Mouse (Mus musculus) heart, adult 18-20 months (tissue): ENCODE results near the gene Pgap2. TPM values are rescaled to one million over a fixed set of nuclear protein-coding genes. Genes with fewer than 3 reads are reported as not detected.
"Not testable (repeated sequence)": the region's sequence is repeated elsewhere in the genome, so short reads cannot be mapped to it uniquely, and the experiment has no call there.

ENCODE experiments used
- DNase-seq, 2 experiments: peaks; one replicate each; pipeline ENCODE4 v3.0.0; 2021 to 2022; ENCODE audit warnings: mixed read lengths in 1 of 2
- total RNA-seq, 2 experiments: library from RNA; stranded (reverse); gene quantifications; 2 replicates each; pipeline ENCODE4 v1.2.3; 2021

The Pgap2 gene
- total RNA-seq, 2 experiments from 2014 or later, result 77.6 to 82.5 TPM

DNA sequence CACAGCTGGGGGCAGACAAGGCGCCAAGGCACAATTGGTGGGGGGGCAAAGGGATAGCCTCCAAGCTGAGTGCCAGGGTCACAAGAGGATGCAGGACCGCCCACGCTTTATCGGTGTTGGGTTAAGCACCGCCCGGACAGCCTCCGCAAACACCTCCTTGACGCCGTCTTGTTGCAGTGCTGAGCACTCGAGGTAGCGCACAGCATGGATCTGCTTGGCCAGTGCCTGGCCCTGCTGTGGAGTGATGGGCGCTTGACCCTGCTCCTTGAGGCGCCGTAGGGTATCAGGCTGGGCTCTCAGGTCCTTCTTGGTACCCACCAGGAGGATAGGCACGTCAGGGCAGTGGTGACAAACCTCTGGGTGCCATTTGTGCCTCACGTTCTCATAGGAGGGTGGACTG is 29.6 kb downstream of the Pgap2 start:
- DNase-seq, result no peak

DNA sequence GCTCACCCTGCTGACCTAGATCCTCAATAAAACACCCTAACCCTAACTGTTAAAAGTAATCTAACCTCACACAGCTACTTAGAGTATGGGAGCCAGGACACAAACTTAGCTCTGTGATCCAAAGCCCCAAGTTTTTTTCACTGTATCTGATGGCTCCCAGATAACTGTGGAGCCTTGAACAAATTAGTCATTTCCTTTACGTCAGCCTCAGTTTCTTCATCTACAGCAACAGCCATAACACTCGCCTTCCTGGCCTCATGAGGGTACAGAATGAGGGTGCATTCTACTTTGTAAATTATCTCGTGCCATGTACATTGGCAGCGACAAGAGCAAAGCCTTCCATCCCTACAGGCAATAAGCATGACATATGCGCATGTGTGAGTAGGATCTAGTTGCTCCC is 32.4 kb downstream of the Pgap2 start:
- DNase-seq, result no peak

DNA sequence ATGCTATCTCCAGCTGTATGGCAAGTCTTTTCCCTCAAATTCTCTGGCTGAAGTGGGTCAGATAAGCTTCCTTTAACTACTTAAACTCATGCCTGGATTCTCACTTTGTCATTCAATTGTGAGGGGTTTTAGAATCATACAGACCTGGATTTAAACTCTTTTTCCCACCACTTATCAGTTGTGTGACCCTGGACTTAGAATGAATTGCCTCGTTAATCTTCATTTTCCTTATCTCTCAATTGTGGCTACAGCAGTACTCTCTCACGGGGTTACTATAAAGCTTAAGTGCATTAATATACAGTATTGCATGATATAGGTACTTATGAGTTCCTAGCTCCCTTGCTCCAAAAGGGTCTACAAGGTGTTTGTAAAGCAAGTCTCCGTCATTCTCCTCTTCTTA is 32.9 kb downstream of the Pgap2 start:
- DNase-seq, result no peak

DNA sequence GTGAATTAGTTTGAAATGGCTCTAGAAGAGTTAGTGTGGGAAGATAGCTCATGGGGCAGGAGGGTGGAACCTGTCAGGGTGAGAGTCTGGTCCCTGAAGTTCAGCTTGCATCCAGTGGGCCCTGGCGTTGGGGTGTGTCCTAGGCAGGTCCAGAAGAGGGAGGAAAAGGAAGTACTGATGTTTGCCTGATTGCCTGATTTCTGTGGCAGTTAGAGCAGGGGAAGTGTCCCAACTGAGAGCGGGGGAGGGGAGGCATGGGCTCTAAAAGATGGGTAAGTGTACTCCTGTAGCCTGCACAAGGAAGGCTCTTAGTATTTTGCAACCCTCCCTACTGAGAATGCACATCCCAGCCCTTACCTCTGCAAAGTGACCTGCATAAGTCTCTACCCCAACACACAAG is 33.9 kb downstream of the Pgap2 start:
- DNase-seq, result peak in 1 of 2 experiments; percentile 70

DNA sequence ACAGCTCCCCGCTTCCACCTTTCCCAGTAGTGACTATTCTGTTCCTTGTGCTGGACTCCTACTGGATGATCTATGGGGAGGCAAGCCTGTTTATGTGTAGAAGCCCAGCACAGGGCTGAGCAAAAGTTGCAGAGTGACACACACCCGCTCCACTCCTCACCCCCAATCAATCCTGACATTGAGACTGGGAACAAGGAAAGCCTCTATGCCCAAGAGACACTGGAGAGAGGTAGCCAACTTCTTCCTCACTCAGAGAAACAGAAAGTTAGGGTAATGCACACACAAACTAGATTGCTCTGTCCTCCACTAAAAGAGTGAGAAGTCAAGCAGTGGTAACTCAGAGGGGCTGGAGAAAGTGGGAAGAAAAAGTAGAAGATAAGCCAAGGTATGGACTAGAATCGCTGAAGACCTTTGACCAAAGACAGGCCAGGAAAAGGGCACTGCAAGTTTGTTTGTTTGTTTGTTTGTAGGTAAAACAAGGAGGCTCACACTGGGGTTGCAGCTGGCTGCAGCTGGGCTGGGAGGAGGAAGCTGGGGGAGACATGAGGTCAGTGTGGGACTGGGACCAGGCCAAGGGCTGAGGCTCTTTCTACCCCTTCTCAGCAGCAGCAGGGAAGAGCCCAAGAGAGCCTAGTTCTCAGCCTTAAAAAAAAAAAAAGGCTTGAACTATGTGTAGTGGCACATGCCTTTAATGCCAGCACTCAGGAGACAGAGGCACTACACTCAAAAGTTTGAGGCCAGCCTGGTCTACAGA is 35.0 kb downstream of the Pgap2 start:
- DNase-seq, result peak; percentile 77 to 85

DNA sequence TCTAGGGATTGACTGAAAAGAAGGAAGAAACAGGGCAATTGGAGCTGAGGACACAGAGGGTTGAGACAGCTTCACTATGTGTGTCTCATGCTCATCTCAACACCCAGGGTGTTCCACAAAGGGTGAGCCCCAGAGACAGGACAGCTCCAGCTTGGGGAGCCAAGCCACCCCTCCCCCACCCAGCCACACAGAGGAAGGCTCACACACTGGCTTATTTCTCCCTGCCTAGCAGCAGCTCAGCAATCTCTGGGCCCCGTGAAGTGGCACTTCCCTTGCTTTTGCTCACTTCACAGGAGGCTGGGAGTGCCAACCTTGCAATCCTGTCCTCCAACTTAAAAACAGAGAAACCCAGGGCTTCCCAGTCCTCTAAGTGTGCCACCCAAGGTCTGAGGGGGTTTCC is 35.8 kb downstream of the Pgap2 start:
- peak; percentile 54 to 63 for DNase-seq

DNA sequence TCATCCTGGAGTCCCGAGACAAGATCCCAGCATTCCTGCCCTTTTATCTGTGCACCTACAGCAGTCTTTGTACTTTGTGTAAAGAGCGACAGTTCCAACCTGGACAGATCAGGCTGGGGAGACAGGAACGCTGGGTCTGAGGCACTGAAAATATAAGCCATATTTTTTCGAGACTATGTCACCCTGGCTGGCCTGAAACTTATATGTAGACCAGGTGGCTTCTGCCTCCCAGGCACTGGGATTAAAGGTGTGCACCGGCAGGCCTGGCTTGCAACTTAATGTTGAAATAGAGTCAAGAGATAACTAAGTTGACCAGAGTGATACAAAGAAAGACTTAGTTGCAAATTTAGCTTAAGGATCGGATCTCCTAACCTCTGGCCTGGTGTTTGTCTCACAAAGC is 36.3 kb downstream of the Pgap2 start:
- no peak for DNase-seq

DNA sequence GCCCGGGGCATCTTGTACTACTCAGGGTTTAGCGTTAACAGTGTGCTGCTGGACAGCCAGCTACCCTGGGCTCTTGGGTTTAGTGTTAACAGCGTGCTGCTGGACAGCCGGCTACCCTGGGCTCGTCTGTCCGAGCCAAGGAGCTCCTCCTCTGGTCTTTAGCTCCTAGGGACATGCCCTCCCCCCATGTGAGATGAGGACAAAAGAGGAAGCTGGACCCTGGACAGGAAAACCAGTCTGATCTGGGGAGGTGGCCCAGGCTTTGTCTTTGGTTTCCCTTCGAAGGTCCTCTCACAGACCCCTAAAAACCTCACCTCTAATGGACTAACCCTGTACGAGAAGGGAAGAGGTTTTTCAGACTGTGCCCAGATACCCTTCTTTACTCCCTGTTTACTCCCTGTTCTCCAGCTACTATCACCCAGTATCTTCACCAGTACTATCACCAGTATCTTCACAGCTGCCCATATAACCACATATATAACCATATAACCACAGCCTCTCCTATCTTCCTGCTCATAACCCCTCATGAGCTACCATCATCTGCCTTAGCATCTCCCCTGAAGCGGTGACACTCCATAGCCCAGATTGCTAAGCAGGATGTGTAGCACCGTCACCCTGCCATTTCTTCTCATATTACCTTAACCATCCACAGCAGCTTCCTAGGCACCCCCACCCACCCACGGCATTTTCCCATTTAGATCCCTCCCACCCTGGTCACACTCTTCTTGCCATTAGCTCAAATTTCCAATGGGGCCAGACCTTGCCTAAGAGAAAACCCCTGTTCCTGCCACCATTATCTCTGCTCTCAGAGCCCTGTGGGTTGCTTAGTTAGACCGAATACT is 37.2 kb downstream of the Pgap2 start:
- peak in 1 of 2 experiments; percentile 68 for DNase-seq

DNA sequence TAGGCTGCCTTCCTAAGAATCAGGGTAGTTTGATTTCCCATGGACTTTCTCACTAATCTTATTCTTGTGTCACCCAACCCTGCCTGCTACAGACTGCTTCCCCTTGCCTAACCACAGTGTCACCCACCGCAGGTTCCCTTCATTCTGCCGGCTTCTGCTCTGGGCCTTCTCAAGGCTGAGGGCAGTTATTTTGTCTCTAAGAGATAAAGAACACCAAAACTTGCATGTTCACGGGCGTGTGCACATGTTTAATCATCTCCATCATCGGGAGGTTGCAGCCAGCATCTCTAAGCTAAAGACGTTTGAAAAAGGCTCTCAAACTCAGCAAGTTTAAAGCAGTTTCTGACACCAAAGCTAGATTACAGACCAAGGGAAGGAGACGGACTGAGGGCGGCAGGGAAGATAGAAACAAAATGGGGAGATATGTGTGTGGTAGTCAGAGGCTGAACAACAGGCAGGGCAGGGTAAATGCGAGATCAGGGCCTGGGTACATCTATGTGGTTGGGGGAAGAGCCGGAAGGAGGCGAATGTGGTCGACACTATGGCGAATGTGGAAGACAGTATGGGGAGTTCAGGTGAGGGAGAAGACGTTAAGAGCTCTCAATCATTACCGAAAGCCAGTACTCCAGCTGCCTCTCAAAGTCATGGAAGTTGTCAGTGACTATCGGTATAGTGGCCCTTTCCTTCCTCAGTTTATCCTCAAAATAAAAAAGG is 38.8 kb downstream of the Pgap2 start:
- DNase-seq, result no peak

DNA sequence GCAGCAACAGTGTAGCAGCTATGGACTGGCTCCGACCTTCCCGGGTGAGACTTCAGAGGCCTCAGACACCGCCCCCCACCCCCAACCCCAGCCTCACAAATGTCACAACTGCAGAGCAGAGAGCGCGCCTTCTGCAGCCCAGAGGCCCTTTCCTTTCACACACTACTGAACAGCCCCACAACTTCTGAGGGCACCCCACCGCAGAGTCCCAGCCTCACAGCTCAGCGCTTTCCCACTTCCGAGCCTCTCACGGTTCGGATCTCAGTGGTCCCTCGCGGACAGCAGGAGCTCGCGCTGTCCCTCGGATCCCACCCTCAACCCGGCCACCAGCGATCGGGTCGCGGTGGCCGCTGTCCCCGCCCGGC is 39.5 kb downstream of the Pgap2 start:
- DNase-seq, result no peak

DNA sequence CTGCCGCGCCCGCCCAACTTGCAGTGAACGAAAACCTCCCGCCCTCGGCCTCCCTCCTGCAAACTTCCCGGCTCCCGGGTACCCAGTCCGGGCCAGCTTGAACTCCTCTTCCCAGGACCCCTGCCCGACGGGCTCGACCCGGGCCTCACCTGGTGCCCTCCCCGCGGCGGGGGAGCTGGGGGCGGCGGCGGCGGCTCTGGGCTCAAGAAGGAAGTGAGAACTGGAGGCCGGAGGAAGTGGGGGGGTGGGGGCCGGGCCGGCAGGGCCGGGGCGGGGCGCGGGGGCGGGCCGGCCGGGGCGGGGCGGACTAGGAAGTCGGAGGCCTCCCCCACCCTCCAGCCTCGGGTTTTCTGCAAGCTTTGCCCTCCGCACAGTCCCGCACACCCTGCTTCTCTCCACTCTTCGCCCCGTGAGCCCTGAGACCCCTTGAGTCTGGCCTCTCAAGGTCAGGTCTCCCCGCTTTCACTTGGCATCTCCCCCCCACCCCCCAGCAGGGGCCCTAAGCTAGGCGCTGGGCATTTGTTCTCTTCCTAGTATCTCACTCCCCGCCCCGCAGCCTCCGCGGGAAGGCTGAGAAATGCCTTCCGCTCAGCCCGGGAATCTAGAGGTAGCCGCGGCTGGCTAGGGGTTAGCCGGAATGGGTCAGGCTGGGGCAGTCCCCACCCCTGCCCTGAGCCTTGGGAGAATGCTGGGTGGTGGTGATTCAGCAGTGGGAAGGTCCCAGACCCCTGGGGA is 40.1 kb downstream of the Pgap2 start:
- DNase-seq, result peak; percentile 85 to 87

DNA sequence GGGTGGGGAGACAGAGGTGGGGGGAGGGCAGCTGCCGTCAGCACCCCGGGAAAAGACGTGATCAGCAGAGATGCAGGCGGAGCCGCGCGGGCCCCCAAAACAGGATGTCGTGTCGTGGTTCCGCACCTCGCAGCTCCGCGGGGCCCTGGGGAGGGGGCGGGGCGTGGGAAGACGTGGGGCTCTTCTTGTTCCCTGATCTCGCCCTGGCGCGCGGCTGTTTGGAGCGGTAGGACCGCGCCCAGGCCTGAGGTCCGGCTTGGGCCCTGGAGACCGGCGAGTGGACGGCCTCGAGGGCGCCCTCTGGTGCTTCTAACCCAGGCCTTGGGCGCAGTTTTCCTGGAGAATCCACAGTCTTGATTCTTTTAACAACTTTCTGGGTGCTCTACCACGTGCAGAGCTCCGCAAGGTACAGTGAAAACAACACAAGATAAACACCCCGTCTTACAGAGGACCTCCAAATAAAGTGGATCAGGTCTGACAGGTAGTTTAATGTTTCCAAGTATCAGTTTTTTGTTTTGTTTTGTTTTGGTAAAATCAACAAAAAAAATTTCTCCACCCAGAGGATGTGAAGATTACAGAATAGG is 40.7 kb downstream of the Pgap2 start:
- DNase-seq, result peak; percentile 95 to 98

DNA sequence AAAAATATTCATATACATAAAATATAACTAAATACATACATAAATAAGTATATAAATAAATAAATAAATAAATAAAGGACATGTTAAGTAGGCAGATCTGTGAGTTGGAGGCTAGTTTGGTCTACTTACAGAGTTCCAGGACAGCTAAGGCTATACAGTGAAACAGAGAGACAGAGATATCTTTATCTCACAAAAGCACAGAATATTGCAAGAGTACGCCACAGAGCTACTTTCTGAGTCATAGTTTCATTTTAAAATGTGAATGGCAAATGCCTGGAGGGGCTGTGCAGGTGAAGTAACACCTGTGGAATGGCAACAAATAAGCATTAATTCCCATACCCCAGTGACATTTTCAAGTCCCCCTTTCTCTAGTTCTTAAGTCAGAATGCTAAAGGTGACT is 43.6 kb downstream of the Pgap2 start:
- no peak for DNase-seq

DNA sequence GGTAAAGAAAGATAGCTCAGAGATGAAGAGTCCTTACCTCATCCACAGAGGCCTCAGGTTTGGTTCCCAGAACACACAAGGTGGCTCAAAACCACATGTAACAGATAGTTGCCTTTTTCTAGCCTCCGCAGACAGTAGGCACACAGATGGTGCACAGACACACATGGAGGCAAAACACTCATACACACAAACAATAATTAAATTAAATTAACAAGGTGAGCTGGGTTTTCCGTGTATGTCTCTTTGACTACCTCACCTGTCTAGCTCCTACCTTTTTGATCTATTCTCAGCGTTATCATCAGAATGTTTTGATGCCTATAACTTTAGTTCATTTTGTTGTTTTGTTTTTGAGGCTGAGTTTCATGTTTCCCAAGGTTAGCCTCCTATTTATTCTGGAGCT is 45.9 kb downstream of the Pgap2 start, which contains the start of gene Rhog:
Rhog (minus strand) TSS at position 101 of the 400 bp plus-strand sequence.
- no peak for DNase-seq

DNA sequence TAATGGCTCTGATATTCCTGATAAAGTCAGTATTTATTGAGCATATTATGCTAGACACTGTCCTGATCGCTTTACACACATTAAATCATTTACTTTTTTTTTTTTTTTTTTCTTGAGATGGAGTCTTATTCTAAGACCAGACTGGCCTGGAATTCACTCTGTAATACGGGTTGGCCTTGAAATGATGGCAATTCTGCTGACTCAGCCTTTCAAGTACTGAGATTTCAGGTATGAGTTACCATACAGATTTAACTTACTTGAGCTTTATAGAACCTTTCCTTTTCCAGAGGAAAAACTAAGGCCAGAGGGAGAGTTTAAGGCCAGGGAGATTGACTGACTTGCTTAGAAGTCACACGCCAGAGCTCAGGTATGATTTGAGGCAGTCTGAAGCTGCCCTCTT is 46.6 kb downstream of the Pgap2 start:
- no peak for DNase-seq

DNA sequence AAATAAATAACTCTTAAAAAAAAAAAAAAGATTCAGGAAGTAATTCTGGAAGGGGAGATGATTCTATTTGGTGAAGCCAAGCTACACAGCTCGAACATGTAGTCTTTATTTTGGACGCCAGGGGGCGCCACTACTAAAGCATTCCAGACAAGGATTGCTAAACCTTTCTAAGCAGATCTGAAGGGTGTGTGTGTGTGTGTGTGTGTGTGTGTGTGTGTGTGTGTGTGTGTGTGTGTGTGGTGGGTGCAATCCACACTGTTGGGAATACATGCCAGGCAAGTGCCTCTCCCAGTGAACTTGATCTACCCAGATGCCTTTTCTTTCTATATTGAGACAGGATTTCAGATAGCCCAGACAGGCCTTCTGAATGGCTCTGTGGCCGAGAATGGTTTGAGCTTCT is 48.2 kb downstream of the Pgap2 start:
- peak; percentile 70 to 93 for DNase-seq

DNA sequence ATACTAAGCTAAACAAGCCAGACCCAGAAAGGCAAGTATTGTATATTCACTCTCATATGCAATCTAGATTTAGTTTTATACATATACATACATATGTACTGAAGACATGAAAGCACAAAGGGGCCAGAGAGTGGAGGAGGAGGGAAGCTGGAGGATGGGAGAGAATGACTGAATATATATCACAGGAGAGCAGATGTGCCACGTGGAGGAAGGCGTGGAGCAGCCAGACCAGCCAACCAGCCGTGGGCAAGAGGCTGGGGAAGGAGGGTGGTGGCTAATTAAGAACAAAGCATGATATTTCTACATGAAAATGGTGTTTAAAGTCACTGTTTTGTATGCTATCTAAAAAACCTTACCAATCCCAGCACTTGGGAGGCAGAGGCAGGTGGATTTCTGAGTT is 48.7 kb downstream of the Pgap2 start:
- no peak for DNase-seq

DNA sequence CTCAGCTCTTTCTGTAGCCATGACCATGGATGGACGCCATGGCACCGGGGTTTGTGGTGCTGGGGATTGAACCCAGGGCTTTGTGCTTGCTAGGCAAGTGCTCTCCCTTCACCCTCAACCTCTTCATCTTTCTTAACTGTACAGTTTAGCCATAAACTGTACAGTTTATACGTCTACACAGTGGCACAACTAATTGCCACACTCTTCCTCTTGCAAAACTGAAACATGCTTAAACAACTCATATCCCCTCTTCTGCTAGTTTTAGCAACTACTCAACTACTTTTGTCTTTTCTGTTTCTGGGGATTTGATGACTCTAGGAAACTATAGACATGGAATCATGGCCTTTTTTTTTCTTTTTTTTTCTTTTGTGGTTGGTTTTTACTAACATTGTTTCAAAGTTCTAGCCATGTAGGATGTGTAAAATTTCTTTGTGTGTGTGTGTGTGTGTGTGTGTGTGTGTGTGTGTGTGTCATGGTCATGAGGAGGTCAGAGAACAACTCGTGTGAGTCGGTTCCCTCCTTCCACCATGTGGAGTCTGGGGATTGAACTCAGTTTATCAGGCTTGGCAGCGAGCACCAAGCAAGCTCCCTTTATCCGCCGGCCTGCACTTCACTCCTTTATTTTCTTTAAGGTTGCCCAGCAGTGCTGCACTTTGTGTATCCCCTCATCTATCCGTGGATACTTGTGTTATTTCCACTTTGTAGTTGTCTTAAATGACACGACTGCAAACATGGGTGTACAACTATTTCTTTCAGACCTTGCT is 49.9 kb downstream of the Pgap2 start:
- DNase-seq, result no peak

DNA sequence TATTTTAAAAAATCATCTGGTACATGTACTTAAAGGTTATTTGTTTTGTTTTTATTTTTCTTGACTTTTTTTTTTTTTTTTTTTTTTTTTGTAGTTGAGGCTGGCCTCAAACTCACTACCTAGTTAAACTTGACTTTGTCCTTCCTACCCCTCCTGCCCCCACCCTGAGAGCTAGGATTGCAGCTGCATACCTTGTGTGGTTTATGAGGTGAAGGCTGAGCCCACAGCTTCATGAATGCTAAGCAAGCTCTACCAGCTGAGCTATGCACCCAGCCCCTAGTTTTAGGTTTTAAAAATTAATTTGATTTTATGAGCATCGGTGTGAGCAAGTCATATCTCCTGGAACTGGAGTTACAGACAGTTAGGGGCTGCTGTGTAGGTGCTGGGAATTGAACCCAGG is 50.5 kb downstream of the Pgap2 start:
- DNase-seq, result no peak

DNA sequence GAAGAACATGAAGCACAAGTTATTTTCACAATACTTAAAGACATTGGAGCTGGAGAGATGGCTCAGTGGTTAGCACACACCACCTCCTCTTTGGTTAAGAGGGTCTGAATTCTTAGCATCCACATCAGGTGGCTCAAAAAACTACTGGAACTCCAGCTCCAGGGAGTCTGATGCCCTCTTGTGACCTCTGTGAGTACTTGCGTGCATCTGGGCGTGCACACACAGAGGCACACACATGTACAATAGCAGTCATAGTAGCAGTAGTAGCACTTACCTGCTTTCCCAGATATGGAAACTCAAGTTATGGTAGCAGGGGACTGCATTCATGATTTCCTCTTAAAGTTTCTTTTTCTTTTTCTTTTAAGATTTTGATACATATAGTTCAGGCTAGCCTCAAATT is 53.0 kb downstream of the Pgap2 start:
- DNase-seq, result no peak

DNA sequence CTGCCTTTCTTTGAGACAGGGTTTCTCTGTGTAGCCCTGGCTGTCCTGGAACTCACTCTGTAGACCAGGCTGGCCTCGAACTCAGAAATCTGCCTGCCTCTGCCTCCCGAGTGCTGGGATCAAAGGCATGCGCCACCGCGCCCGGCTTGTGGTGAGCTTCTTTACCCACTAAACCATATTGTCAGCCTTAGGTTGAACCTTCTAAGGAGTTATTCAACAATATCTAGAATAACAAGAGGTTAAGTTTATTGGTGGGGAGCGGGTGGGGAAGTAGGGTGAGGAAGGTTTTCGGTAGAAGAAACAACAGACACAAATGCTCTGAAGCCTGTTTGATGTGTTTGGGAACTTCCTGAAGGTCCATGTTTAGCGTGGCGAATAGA is 56.0 kb downstream of the Pgap2 start:
- DNase-seq, result not testable (repeated sequence)
